Mouse (Mus musculus) forebrain, embryonic 15.5 days (tissue): ENCODE measurements around the gene Neurog3. TPM values are rescaled to one million over a fixed set of nuclear protein-coding genes. Genes with fewer than 3 reads are reported as not detected.

ENCODE experiments used
- ATAC-seq: fragments of 200-750 bp; cut with Nextera tagmentation; replicated peaks from 2 replicates; pipeline ENCODE4 v1.8.0; 2017; ENCODE audit warnings: mild to moderate bottlenecking, moderate TSS enrichment, moderate library complexity
- H3K27ac ChIP-seq: fragments of 300-500 bp; sonication (generic); replicated peaks from 2 replicates; pipeline ENCODE4 v1.5.1; 2015; ENCODE audit warnings: mild to moderate bottlenecking, inconsistent platforms
- H3K27me3 ChIP-seq: fragments of 300-500 bp; sonication (generic); 2 replicates; pipeline ENCODE4 v1.6.1; 2015; ENCODE audit warnings: inconsistent platforms
- H3K36me3 ChIP-seq: fragments of 300-500 bp; sonication (generic); 2 replicates; pipeline ENCODE4 v1.6.1; 2015; ENCODE audit warnings: mild to moderate bottlenecking, inconsistent platforms
- H3K4me1 ChIP-seq: fragments of 300-500 bp; sonication (generic); 2 replicates; pipeline ENCODE4 v1.6.1; 2015; ENCODE audit warnings: inconsistent platforms
- H3K4me2 ChIP-seq: fragments of 300-500 bp; sonication (generic); replicated peaks from 2 replicates; pipeline ENCODE4 v1.6.1; 2015; ENCODE audit warnings: mild to moderate bottlenecking, inconsistent platforms
- H3K4me3 ChIP-seq: fragments of 300-500 bp; sonication (generic); 2 replicates; pipeline ENCODE4 v1.5.1; 2015; ENCODE audit warnings: mild to moderate bottlenecking, inconsistent platforms
- H3K9ac ChIP-seq: fragments of 300-500 bp; sonication (generic); replicated peaks from 2 replicates; pipeline ENCODE4 v1.6.1; 2015; ENCODE audit warnings: mild to moderate bottlenecking, inconsistent platforms
- H3K9me3 ChIP-seq: fragments of 300-500 bp; sonication (generic); 2 replicates; pipeline ENCODE4 v1.6.1; 2016; ENCODE audit warnings: inconsistent platforms
- WGBS: fragments of 180-500 bp; shearing (Covaris S2); methylation state at CpG from one replicate; pipeline ENCODE4 v1.1.7; 2015; ENCODE audit warnings: mixed read lengths; 5-methylcytosine and 5-hydroxymethylcytosine counted together
- polyA plus RNA-seq: library from polyadenylated mRNA; unstranded; fragments of >200 nt; fragmentation: Nextera tagmentation; extraction: Ambion mirVana; gene quantifications from 2 replicates; pipeline ENCODE4 v1.2.1, GENCODE M21; 2015

The Neurog3 gene
- polyA plus RNA-seq, 1 experiment from 2014 or later: 0.24 TPM

GRCm38 (mm10) chr10:62145957-62146356 is 13.1 kb downstream of the Neurog3 start:
- no peaks in the 10 kb centered on the region for H3K4me1 ChIP-seq
- no peak overlapping the region for H3K9ac ChIP-seq
- H3K4me3 ChIP-seq: no peak overlapping the region
- ATAC-seq: no peak
- no peaks in the 10 kb centered on the region for H3K27me3 ChIP-seq
- no peaks in the 10 kb centered on the region for H3K36me3 ChIP-seq
- no peaks in the 10 kb centered on the region for H3K9me3 ChIP-seq
- no peak overlapping the region for H3K4me2 ChIP-seq
- H3K27ac ChIP-seq: no peak overlapping the region
- WGBS: 61% methylated on average over 5 of the region's 5 CpGs

GRCm38 (mm10) chr10:62147466-62148248 is 14.8 kb downstream of the Neurog3 start:
- no peaks in the 10 kb centered on the region for H3K4me1 ChIP-seq

GRCm38 (mm10) chr10:62149929-62150328 is 17.0 kb downstream of the Neurog3 start:
- Histone ChIP-seq H3K4me3 (no peak overlapping the region), H3K36me3 (no peaks in the 10 kb centered on the region), H3K9ac (no peak overlapping the region), H3K27me3 (no peaks in the 10 kb centered on the region), H3K4me1 (no peaks in the 10 kb centered on the region), H3K4me2 (no peak overlapping the region), H3K27ac (no peak overlapping the region), H3K9me3 (no peaks in the 10 kb centered on the region)
- ATAC-seq: no peak
- WGBS: 15% methylated on average over 7 of the region's 7 CpGs

More at GRCm38 (mm10) chr10:62147466-62148248, 14.8 kb downstream of the Neurog3 start:
- WGBS: 48% methylated on average over 12 of the region's 12 CpGs
- H3K36me3 ChIP-seq: no peaks in the 10 kb centered on the region
- no peaks in the 10 kb centered on the region for H3K27me3 ChIP-seq
- ATAC-seq: no peak
- H3K9me3 ChIP-seq: no peaks in the 10 kb centered on the region
- H3K27ac ChIP-seq: no peak overlapping the region
- no peak overlapping the region for H3K4me2 ChIP-seq
- H3K4me3 ChIP-seq: no peak overlapping the region
- H3K9ac ChIP-seq: no peak overlapping the region

- H3K27me3 ChIP-seq: no peaks in the 10 kb centered on the region
- no peak overlapping the region for H3K4me3 ChIP-seq
- H3K27ac ChIP-seq: no peak overlapping the region
- no peak overlapping the region for H3K9ac ChIP-seq
- H3K4me2 ChIP-seq: no peak overlapping the region
- no peaks in the 10 kb centered on the region for H3K9me3 ChIP-seq
- H3K36me3 ChIP-seq: no peaks in the 10 kb centered on the region
- no peaks in the 10 kb centered on the region for H3K4me1 ChIP-seq
- no peak for ATAC-seq
- WGBS: 60% methylated on average over 10 of the region's 10 CpGs
Measured at GRCm38 (mm10) chr10:62162410-62162809, 29.5 kb downstream of the Neurog3 start.

GRCm38 (mm10) chr10:62172841-62173553 is 40.1 kb downstream of the Neurog3 start:
- Histone ChIP-seq H3K4me2 (no peak overlapping the region), H3K4me3 (no peak overlapping the region), H3K27me3 (no peaks in the 10 kb centered on the region), H3K4me1 (no peaks in the 10 kb centered on the region; the same call in 1 of the 2 replicates), H3K36me3 (no peaks in the 10 kb centered on the region), H3K9ac (no peak overlapping the region), H3K27ac (no peak overlapping the region), H3K9me3 (no peaks in the 10 kb centered on the region)
- WGBS: 7% methylated on average over 9 of the region's 9 CpGs
- no peak for ATAC-seq

GRCm38 (mm10) chr10:62173941-62174448 is 41.1 kb downstream of the Neurog3 start:
- 11% methylated on average over 9 of the region's 9 CpGs for WGBS

GRCm38 (mm10) chr10:62174533-62175313 is 41.8 kb downstream of the Neurog3 start:
- WGBS: 24% methylated on average over 15 of the region's 15 CpGs
- H3K9ac ChIP-seq: no peak overlapping the region

More at GRCm38 (mm10) chr10:62173941-62174448, 41.1 kb downstream of the Neurog3 start:
- H3K27ac ChIP-seq: no peak overlapping the region
- no peak for ATAC-seq
- H3K4me2 ChIP-seq: no peak overlapping the region
- H3K4me1 ChIP-seq: no peaks in the 10 kb centered on the region; the same call in 1 of the 2 replicates
- H3K9ac ChIP-seq: no peak overlapping the region
- H3K4me3 ChIP-seq: no peak overlapping the region
- H3K27me3 ChIP-seq: no peaks in the 10 kb centered on the region
- H3K9me3 ChIP-seq: no peaks in the 10 kb centered on the region
- no peaks in the 10 kb centered on the region for H3K36me3 ChIP-seq

GRCm38 (mm10) chr10:62179944-62180343 is 47.1 kb downstream of the Neurog3 start:
- no peaks in the 10 kb centered on the region; the same call in 1 of the 2 replicates for H3K4me1 ChIP-seq
- no peak overlapping the region for H3K4me3 ChIP-seq
- H3K27me3 ChIP-seq: 0 out of 2 replicates have a peak, but pooled peaks cover 5% of the 10 kb centered on the region
- H3K9me3 ChIP-seq: no peaks in the 10 kb centered on the region
- no peak overlapping the region for H3K9ac ChIP-seq
- ATAC-seq: no peak
- no peaks in the 10 kb centered on the region for H3K36me3 ChIP-seq
- 96% methylated on average over 3 of the region's 3 CpGs for WGBS
- H3K4me2 ChIP-seq: no peak overlapping the region
- no peak overlapping the region for H3K27ac ChIP-seq

More at GRCm38 (mm10) chr10:62174533-62175313, 41.8 kb downstream of the Neurog3 start:
- no peaks in the 10 kb centered on the region for H3K36me3 ChIP-seq
- H3K4me3 ChIP-seq: no peak overlapping the region
- H3K27ac ChIP-seq: no peak overlapping the region
- H3K4me2 ChIP-seq: no peak overlapping the region
- no peaks in the 10 kb centered on the region for H3K27me3 ChIP-seq
- H3K9me3 ChIP-seq: no peaks in the 10 kb centered on the region
- ATAC-seq: no peak
- no peaks in the 10 kb centered on the region; the same call in 1 of the 2 replicates for H3K4me1 ChIP-seq

GRCm38 (mm10) chr10:62181701-62182100 is 48.8 kb downstream of the Neurog3 start:
- 43% methylated on average over 3 of the region's 3 CpGs for WGBS
- Histone ChIP-seq H3K4me1 (no peaks in the 10 kb centered on the region), H3K27ac (no peak overlapping the region), H3K4me2 (no peak overlapping the region), H3K36me3 (no peaks in the 10 kb centered on the region), H3K4me3 (no peak overlapping the region), H3K27me3 (0 out of 2 replicates have a peak, but pooled peaks cover 8% of the 10 kb centered on the region), H3K9me3 (no peaks in the 10 kb centered on the region), H3K9ac (no peak overlapping the region)
- no peak for ATAC-seq

- no peak overlapping the region for H3K4me2 ChIP-seq
- no peak overlapping the region for H3K4me3 ChIP-seq
- peak; percentile 27; the same call in 1 of the 2 replicates for ATAC-seq
- H3K27ac ChIP-seq: no peak overlapping the region
- no peaks in the 10 kb centered on the region for H3K9me3 ChIP-seq
- H3K27me3 ChIP-seq: 0 out of 2 replicates have a peak, but pooled peaks cover 8% of the 10 kb centered on the region
- H3K4me1 ChIP-seq: no peaks in the 10 kb centered on the region
- no peaks in the 10 kb centered on the region for H3K36me3 ChIP-seq
- WGBS: 72% methylated on average over 6 of the region's 6 CpGs
- H3K9ac ChIP-seq: no peak overlapping the region
Measured at GRCm38 (mm10) chr10:62182471-62183014, 49.7 kb downstream of the Neurog3 start.

- Histone ChIP-seq H3K27me3 (0 out of 2 replicates have a peak, but pooled peaks cover 8% of the 10 kb centered on the region), H3K27ac (no peak overlapping the region), H3K4me2 (no peak overlapping the region), H3K9me3 (no peaks in the 10 kb centered on the region), H3K9ac (no peak overlapping the region), H3K36me3 (no peaks in the 10 kb centered on the region), H3K4me1 (no peaks in the 10 kb centered on the region), H3K4me3 (no peak overlapping the region)
- ATAC-seq: peak; percentile 57
- 1% methylated on average over 10 of the region's 10 CpGs for WGBS
Measured at GRCm38 (mm10) chr10:62183053-62183452, 50.2 kb downstream of the Neurog3 start.
